Mouse (Mus musculus) adipose tissue, adult 10 weeks (tissue): ENCODE data around the gene Vamp5. TPM values are rescaled to one million over a fixed set of nuclear protein-coding genes. Genes with fewer than 3 reads are reported as not detected.

Experiments used
- polyA plus RNA-seq: library from polyadenylated mRNA; stranded (reverse); fragments of 350-450 nt; fragmentation: Illumina TruSeq; extraction: RNeasy Lipid Tissue Mini Kit (QIAGEN cat#74804); gene quantifications from one replicate; pipeline ENCODE4 v1.2.3, GENCODE M21; 2014; ENCODE audit warnings: low read depth, low replicate concordance

The Vamp5 gene
- 19.0 TPM for polyA plus RNA-seq

DNA sequence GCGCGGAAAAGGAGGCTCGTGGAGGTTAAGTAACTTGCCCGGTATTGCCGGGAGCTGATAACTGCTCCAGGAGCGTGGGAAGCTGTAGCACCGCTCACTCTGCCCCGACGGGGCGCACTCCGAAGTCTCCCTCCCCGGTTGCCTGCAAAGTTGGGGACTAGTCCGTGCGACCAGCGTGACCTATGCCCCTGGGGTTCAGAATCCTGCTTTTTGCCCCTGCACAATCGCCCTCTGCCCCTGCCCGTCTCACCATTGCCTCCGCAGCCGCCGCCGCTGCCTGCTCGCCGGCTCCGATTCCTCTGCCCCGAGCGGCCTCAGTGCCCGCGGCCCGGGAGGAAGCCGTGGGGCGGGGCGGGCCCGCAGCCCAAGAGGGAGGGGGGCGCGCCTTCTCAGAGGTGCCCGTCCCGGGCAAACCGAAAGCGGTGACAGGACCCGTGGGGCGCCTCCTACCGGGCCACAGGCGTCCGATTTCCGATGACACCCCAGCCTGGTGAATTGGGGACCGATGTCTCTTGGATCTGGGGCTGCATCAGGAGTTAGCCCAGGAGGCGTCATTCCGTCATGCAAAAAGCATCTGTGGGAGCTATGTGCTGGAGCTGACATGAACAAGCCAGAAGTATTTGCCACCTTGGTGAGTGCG, at the start of gene Vamp5:
Vamp5 (minus strand) TSS at position 338 of the 640 bp plus-strand sequence.

DNA sequence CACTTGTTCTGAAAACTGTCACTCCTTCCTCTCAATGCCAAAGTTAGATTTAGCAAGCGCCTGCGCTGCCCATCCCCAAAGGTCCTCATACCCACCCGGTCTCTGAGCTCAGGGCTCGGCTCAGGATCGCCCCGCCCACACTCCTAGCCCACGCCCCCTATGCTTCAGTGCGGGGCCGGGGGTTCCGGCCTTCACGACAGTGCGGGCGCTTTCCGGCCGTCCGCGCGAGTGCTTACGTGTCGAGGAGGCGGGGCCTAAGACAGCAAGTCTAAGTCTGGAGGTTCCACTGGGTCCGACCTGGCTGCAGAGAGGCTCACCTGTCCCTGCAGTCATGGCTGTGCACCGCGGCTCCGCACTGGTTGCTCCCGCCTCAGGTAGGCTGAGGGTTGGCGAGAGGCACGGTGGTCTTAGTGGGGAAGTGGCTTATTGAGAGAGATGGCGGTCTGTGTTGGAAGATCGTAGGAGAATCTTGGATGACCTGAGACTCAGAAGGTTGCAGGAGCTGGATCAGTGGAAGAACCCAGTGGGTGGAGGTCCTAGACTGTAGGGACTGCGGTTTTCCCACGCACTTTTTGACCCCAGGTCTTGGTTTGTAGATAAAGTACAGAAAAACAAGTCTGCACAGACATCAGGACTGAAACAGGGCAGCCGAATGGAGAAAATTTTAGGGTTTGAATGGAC, 33.9 kb upstream of the Vamp5 start, which contains the start of gene Ggcx:
Ggcx (plus strand) TSS at position 233 of the 681 bp plus-strand sequence.

DNA sequence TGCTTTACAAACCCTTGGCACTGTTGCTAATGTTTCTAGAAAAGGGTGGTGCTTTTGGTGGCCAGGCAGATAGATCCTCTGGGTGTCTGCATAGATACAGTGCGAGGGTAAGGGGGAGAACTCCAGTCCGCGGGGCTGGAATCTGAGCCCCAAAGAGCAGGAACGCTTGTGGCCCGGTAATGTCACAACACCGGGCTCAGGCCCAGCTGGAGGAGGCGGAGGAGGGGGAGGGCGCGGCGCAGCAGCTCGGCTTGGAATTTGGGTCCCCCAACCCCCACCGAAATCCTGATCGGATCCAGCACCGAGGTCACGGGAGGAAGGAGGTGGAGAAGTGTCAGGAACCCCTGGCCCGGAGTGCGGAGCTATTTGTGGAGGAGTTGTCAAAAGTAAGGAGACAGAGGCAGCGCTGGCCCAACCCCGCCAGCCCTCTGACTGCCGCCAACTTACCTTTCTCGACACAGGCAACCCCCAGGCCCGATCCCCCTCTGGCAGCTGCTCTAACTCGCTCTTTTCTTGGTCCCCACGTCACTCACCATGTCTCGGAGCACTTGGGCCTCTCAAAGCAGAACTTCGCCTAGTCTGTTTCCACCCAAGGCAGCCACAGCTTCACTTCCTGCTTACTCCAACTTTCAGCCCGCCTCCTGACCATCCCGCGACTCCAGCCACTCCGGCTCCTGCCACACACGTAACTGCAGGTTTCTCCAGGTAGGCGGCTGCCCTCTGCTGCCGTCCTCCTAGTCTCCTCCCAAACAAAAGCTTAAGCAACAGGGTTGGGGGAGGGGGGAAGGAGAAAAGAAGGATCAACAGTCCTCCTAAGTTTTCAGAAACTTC, 9.9 kb upstream of the Vamp5 start, which contains the start of gene Vamp8:
Vamp8 (minus strand) TSS at position 763 of the 831 bp plus-strand sequence.

DNA sequence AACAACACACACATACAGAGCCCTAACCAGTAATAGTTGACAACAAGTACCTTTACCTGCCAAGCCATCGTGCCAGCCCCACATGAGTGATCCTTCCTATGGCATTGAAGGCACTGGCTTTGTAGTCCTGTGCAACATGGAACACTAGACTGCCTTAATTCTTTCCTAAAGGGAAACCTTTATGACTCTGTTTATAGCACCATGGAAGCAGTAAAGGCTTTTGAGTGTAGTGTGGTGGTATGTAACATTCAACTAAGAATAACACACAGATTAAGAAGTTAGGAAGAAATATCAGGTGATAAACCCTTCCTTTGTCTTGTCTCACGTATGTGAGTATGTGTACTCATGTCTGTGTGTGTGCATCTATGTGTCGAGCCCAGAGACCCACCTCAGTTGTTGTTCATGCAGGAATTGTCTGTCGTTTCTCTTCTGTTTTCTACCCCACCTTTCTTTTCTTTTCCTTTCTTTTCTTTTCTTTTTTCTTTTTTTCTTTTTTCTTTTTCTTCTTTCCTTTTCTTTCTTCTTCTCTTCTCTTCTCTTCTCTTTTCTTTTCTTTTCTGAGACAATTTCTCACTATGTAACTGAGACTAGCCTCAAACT, 13.3 kb downstream of the Vamp5 start, which contains the start of gene Rnf181:
Rnf181 (minus strand) TSS at position 113 of the 600 bp plus-strand sequence.

DNA sequence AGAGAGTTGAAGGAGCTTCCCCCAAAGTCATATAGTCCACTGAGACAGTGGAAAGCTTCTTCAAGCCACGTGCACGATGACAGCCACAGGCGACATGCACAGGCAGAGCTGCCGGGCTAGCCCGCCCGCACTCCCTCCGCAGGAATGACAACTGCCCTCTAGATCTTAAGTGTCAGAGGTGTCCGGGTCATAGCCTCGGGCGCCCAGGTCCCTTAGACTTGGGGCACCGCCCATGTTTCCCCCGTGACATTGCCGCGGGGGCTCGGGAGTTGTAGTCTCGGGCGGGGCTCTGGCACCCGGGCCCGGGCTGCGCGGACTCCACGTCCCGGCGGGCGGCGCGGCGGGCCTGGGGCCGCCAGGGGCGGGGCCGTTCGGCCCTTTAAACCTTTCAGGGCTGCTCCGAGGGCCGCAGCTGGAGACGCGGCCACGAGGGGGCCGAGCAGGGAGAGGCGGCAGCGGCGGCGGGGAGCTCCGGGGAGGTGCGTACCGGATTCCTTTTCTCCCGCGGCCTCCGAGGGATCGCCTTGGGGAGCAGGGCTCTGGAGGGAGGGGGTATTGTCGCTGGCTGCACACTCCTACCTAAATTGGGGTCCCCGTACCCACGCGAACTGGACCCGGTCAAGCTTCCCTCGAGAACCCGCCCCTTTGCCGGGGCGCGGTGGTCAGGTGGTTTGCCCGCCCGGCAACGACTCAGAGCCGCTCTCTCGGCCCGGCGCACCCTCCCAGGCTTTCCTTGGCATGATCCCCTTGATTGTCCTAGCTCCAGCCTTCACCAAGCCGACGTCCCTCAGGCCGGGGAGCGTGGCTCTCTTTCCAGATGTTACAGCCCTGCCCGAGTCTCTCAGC, 25.0 kb downstream of the Vamp5 start, which contains the start of gene Tmem150a:
Tmem150a (plus strand) TSS at position 382 of the 846 bp plus-strand sequence.

DNA sequence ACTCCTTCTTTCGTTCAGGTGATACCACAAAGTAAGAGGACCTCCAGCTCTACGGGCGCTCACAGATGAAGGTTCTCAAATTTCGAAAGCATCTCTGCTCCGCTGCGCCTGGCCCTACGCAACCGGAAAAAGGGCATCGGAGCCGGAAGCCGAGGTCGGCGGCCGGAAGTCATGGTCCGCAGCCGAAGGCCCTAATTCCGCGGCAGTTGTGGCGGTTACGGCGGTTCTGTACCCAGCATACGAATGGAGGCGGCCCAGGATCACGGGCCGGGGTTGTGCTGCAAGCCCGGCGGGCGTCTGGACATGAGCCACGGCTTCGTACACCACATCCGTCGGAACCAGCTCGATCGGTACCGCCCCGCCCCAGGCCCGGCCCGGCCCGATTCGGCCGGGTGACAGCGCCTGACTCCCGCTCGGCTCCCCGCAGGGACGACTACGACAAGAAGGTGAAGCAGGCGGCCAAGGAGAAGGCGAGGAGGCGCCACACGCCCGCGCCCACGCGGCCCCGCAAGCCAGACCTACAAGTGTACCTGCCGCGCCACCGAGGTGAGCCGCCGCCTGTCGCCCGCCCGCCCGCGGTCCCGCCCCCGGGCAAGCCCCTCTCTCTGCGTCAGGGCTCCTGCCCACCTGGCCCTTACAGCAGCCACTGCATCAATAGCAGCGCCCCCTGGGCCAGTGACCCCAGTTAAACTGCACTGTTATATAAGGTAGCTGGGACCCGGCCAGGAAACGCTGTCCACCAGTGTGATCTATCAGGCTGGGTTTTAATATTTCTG, 32.9 kb downstream of the Vamp5 start, which contains the start of gene 0610030E20Rik:
0610030E20Rik (plus strand) TSS at position 152 of the 776 bp plus-strand sequence.

DNA sequence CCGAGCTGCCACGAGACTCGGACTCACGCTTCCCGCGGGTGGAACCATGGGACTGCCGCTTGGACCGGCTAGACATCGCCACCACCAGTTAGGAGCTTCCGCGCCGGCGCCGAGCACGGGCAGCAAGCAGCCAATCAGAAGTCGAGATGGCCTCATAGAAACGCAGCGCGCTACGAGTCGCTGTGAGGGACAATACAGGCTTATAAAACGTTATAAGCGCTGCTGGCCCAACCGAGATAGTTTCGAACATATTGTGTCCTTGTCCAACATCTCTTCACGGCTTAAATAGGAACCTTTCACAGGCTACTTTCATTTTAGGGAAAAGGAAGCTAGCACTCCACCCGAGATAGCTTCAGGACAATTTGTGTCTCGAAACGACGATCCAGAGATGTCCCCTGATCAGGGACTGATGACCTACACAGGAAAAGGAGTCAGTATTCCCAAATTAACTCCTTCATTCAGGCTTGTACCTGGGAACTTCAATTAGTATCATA, 35.1 kb downstream of the Vamp5 start, which contains the start of gene Usp39:
Usp39 (minus strand) TSS at position 111 of the 494 bp plus-strand sequence.

Other genes with a start within 250 kb of the Vamp5 start
- gene Atoh8, start 144.9 kb downstream of the Vamp5 start, polyA plus RNA-seq, result 7.1 TPM
- gene Sftpb, start 75.9 kb downstream of the Vamp5 start, polyA plus RNA-seq, result not detected
- 27.8 TPM for gene Usp39, start 35.3 kb downstream of the Vamp5 start, polyA plus RNA-seq
- 27.9 TPM for gene 0610030E20Rik, start 33.2 kb downstream of the Vamp5 start, polyA plus RNA-seq
- gene Tmem150a, start 25.0 kb downstream of the Vamp5 start, polyA plus RNA-seq, result 12.6 TPM
- 217 TPM for gene Rnf181, start 13.5 kb downstream of the Vamp5 start, polyA plus RNA-seq
- gene Vamp8, start 10.2 kb upstream of the Vamp5 start, polyA plus RNA-seq, result 188 TPM
- gene Ggcx, start 33.8 kb upstream of the Vamp5 start, polyA plus RNA-seq, result 23.4 TPM
- gene Mat2a, start 59.1 kb upstream of the Vamp5 start, polyA plus RNA-seq, result 261 TPM
- 3.7 TPM for gene Sh2d6, start 141.2 kb upstream of the Vamp5 start, polyA plus RNA-seq
- gene Capg, start 163.9 kb upstream of the Vamp5 start, polyA plus RNA-seq, result 196 TPM
- 24.1 TPM for gene Elmod3, start 217.9 kb upstream of the Vamp5 start, polyA plus RNA-seq
- 48.8 TPM for gene Retsat, start 218.0 kb upstream of the Vamp5 start, polyA plus RNA-seq
- gene Tgoln1, start 236.5 kb upstream of the Vamp5 start, polyA plus RNA-seq, result 105 TPM